Mouse (Mus musculus) activated CD4-positive, CD25-positive, alpha-beta regulatory T cell, adult 4 months (primary cell): ENCODE data around the gene Ccdc15. TPM values are rescaled to one million over a fixed set of nuclear protein-coding genes. Genes with fewer than 3 reads are reported as not detected.
A peak's percentile ranks its signal among the peaks of the same experiment; 100 is the strongest.

ENCODE experiments used
- ATAC-seq: one replicate; pipeline ENCODE4 v1.8.0; 2017
- polyA plus RNA-seq, 2 experiments: library from polyadenylated mRNA; unstranded; fragments of 100-300 nt; shearing (Covaris generic); gene quantifications; one replicate each; pipeline ENCODE4 v1.2.1; 2017

The Ccdc15 gene
- polyA plus RNA-seq, 2 experiments from 2014 or later, result 3.8 to 6.9 TPM

DNA sequence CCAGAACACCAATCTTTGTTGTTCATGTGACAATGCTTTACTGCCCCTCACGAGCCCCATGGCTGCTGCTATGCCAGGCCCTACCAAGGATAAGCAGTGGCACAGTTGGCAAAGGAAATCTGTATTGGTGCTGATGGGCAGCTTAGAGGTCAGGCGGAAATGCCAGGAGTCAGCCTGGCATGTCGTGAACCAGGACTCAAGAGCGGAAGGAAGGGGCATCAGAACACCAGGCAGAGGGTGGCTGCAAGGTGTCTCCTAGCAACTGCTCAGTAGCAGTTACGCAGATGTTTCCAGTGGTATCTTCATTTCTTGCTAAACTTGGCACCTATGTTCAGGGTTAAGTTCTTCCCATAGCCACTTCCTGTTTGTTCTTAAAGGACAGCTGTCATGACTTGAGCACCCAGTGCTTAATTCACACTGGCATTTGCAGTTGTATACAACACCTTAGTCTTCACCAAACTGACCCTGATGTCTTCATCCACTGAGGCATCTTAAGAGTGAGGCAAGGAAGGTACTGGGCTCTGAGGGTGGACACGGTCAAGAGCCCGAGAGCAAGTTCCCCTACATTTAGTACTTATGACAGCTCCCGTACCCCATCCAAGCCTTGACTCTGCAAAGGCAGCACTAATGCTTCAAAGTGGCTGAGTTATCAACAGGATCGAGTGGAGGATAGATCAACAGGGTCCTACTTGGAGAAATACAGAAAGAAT is 117.6 kb downstream of the Ccdc15 start:
- ATAC-seq, result peak; percentile 84

- peak; percentile 65 for ATAC-seq
These were observed 118.3 kb downstream of the Ccdc15 start for GRCm38 (mm10) chr9:37229880-37230325.

Other genes starting within 250 kb of the Ccdc15 start
- not detected for gene Pknox2, start 201.0 kb downstream of the Ccdc15 start, polyA plus RNA-seq
- gene Tmem218, start 140.2 kb downstream of the Ccdc15 start, polyA plus RNA-seq, result 1 to 10 TPM; 3.1 to 3.2 TPM
- 1 to 10 TPM; 1.4 to 1.7 TPM for gene Slc37a2, start 92.7 kb downstream of the Ccdc15 start, polyA plus RNA-seq
- not detected for gene Hepacam, start 18.9 kb upstream of the Ccdc15 start, polyA plus RNA-seq
- gene Robo4, start 53.5 kb upstream of the Ccdc15 start, polyA plus RNA-seq, result not detected
- not detected for gene Robo3, start 84.8 kb upstream of the Ccdc15 start, polyA plus RNA-seq
- gene Msantd2, start 140.9 kb upstream of the Ccdc15 start, polyA plus RNA-seq, result 1 to 10 TPM; 7.9 to 9.3 TPM
- gene Esam, start 179.6 kb upstream of the Ccdc15 start, polyA plus RNA-seq, result under 1 TPM in 1 of 2 experiments, not detected in 1; 0.58 TPM
- gene Vsig2, start 190.8 kb upstream of the Ccdc15 start, polyA plus RNA-seq, result not detected
- gene Nrgn, start 204.5 kb upstream of the Ccdc15 start, polyA plus RNA-seq, result under 1 TPM in 1 of 2 experiments, not detected in 1; 0.33 TPM
- 10 to 100 TPM in 1 of 2 experiments, 1 to 10 TPM in 1; 9.7 to 13.6 TPM for gene Siae, start 207.3 kb upstream of the Ccdc15 start, polyA plus RNA-seq